ENCODE assay signal across 13 mouse cellular contexts in the genomic region with DNA sequence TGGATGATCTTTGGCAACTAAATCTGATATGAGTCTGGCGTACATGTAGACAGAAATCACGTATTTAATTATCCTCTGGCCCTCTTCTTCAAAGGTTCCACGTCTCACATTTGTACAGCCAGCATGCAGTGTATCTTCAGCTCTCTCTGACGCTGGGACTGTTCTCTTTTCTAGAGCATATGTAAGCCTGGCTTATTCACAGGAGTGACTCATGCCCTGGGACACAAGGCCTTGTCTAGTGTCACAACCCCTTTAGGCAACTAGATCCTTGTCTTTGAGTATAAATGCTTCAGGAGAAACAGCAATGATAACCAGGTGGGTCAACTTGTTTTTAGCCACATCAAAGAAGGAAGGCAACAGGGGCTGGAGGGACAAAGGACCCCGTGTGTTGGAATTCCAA. TPM values are rescaled to one million over a fixed set of nuclear protein-coding genes. Genes with fewer than 3 reads are reported as not detected.
"Had no signal": no experiment of that assay in that cellular context is flagged by ENCODE, and none has a peak within 500 bp of the region (broad histone marks: within the 10 kb centered on the region; RNA-seq: fewer than 3 reads in every experiment).

No protein-coding gene starts in this region.

- DNase-seq: gastrocnemius, postnatal 10 days; gastrocnemius, postnatal 25 days; heart, adult 18-20 months; heart, postnatal 10 days; heart, postnatal 4 days; kidney, adult 18-20 months; kidney, adult 8-10 months; kidney, postnatal 10 days; kidney, postnatal 25 days; kidney, postnatal 4 days; liver; liver, embryonic 13.5 days had no signal

RNA-seq across cellular contexts. Expression of a gene that starts 5.7 kb away (rescaled TPM):
- total RNA-seq: granulocyte monocyte progenitor cell, adult 5-6 weeks had no signal
